Mouse (Mus musculus) myocyte (in vitro differentiated cells): ENCODE results near the gene Uba5.

Source experiments
- CEBPB ChIP-seq: IDR thresholded peaks from 2 replicates; pipeline ENCODE4 v1.6.1; 2011; ENCODE audit warnings: mild to moderate bottlenecking, moderate library complexity; ENCODE audit not compliant: poor library complexity, insufficient read depth, severe bottlenecking
- E2F4 ChIP-seq: IDR thresholded peaks from one replicate; pipeline ENCODE4 v1.6.1; 2011; ENCODE audit warnings: mild to moderate bottlenecking, control low read depth, moderate library complexity; ENCODE audit not compliant: insufficient read depth
- POLR2A ChIP-seq: IDR thresholded peaks from one replicate; pipeline ENCODE4 v1.6.1; 2011; ENCODE audit warnings: low read depth, mild to moderate bottlenecking, control low read depth, moderate library complexity; ENCODE audit not compliant: insufficient read length
- TCF12 ChIP-seq: IDR thresholded peaks from one replicate; pipeline ENCODE4 v1.6.1; 2011; ENCODE audit warnings: mild to moderate bottlenecking, control low read depth; ENCODE audit not compliant: poor library complexity, insufficient read depth, severe bottlenecking
- USF1 ChIP-seq: IDR thresholded peaks from one replicate; pipeline ENCODE4 v1.6.1; 2011; ENCODE audit warnings: low read depth, mild to moderate bottlenecking, control low read depth, moderate library complexity

DNA sequence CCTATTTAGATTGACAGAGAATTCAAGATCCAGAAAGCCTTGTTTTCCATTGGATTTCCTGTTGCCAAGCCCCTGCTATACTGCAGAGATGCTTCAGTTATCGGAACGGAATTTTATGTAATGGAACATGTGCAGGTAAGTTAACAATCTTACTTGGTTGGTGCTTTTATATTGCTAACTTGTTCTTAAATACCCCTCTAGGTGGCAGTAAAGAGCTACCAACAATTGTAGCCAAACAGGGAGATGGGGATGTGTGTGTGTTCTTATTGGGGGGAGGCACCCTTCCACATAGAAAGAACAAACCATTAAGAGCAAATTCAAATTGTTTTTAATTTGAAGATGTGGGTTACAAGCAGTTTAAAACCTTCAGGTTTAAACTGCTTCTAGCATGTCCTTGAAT lies 12.9 kb upstream of the Uba5 start:
- TF ChIP-seq POLR2A (no peak), CEBPB (no peak), USF1 (no peak), E2F4 (no peak), TCF12 (no peak)
